Mouse (Mus musculus) MEL (cell line): ENCODE measurements around the gene Ctbs. TPM values are rescaled to one million over a fixed set of nuclear protein-coding genes. Genes with fewer than 3 reads are reported as not detected.

Source experiments
- DNase-seq: peaks from one replicate; pipeline ENCODE4 v3.0.0; 2011; ENCODE audit warnings: low read depth, low spot score
- H3K27ac ChIP-seq: 2 replicates; pipeline ENCODE4 v1.5.1; 2012; ENCODE audit warnings: low read depth, mild to moderate bottlenecking, control low read depth, low read length, moderate library complexity; ENCODE audit not compliant: control insufficient read depth
- H3K27me3 ChIP-seq, 2 experiments: fragments of 150-350 bp in 1 of 2; sonication (generic) in 1 of 2; 2 replicates each; pipeline ENCODE4 v1.6.1; 2012; ENCODE audit warnings: low read length in 2 of 2, mild to moderate bottlenecking in 2 of 2, improper control_type of control experiment in 1 of 2, moderate library complexity in 1 of 2; ENCODE audit not compliant: insufficient read depth in 2 of 2, control insufficient read depth in 1 of 2
- H3K36me3 ChIP-seq, 2 experiments: 2 replicates each; pipeline ENCODE4 v1.6.1; 2012 to 2014; ENCODE audit warnings: low read length in 2 of 2, improper control_type of control experiment in 1 of 2, inconsistent platforms in 1 of 2, mild to moderate bottlenecking in 1 of 2; ENCODE audit not compliant: insufficient read depth in 2 of 2, control insufficient read depth in 1 of 2
- H3K4me1 ChIP-seq, 2 experiments: fragments of 150-350 bp in 1 of 2; sonication (generic) in 1 of 2; 2 replicates each; pipeline ENCODE4 v1.6.1; 2012; ENCODE audit warnings: low read length in 2 of 2, improper control_type of control experiment in 1 of 2, mild to moderate bottlenecking in 1 of 2; ENCODE audit not compliant: insufficient read depth in 2 of 2, control insufficient read depth in 1 of 2
- H3K4me3 ChIP-seq, 2 experiments: fragments of 150-350 bp in 1 of 2; sonication (generic) in 1 of 2; 2 replicates each; pipeline ENCODE4 v1.5.1; 2012; ENCODE audit warnings: low read depth in 2 of 2, low read length in 2 of 2, mild to moderate bottlenecking in 2 of 2, moderate library complexity in 2 of 2, control low read depth in 1 of 2, improper control_type of control experiment in 1 of 2; ENCODE audit not compliant: control insufficient read depth in 1 of 2, insufficient read depth in 1 of 2
- H3K79me2 ChIP-seq: 2 replicates; pipeline ENCODE4 v1.6.1; 2012; ENCODE audit warnings: mild to moderate bottlenecking, low read length, moderate library complexity; ENCODE audit not compliant: control insufficient read depth, poor library complexity, insufficient read depth
- H3K9ac ChIP-seq: 2 replicates; pipeline ENCODE4 v1.6.1; 2012; ENCODE audit warnings: low read depth, mild to moderate bottlenecking, control low read depth, low read length, moderate library complexity; ENCODE audit not compliant: control insufficient read depth, poor library complexity, severe bottlenecking
- H3K9me3 ChIP-seq: fragments of 150-350 bp; sonication (generic); replicated peaks from 2 replicates; pipeline ENCODE4 v1.6.1; 2012; ENCODE audit warnings: mild to moderate bottlenecking, low read length, improper control_type of control experiment, moderate library complexity; ENCODE audit not compliant: insufficient read depth
- CHD1 ChIP-seq: IDR thresholded peaks from 2 replicates; pipeline ENCODE4 v1.6.1; 2012; ENCODE audit warnings: low read depth, mild to moderate bottlenecking, inconsistent platforms, low read length, improper control_type of control experiment
- CHD2 ChIP-seq: IDR thresholded peaks from 2 replicates; pipeline ENCODE4 v1.6.1; 2011; ENCODE audit warnings: low read length, improper control_type of control experiment
- CTCF ChIP-seq, 3 experiments: IDR thresholded peaks in 2 of 3; conservative IDR thresholded peaks in 1 of 3; 2 replicates each; pipeline ENCODE4 v1.5.1; 2011 to 2012; ENCODE audit warnings: low read length in 3 of 3, low read depth in 2 of 3, mild to moderate bottlenecking in 2 of 3, improper control_type of control experiment in 1 of 3, inconsistent platforms in 1 of 3, mixed read lengths in 1 of 3, moderate library complexity in 1 of 3; ENCODE audit not compliant: control insufficient read depth in 1 of 3, insufficient read depth in 1 of 3, poor library complexity in 1 of 3, severe bottlenecking in 1 of 3
- EP300 ChIP-seq, 2 experiments: IDR thresholded peaks; 2 replicates each; pipeline ENCODE4 v1.6.1; 2011; ENCODE audit warnings: improper control_type of control experiment in 2 of 2, low read length in 2 of 2, low read depth in 1 of 2, mild to moderate bottlenecking in 1 of 2
- GABPA ChIP-seq: IDR thresholded peaks from 2 replicates; pipeline ENCODE4 v1.6.1; 2012; ENCODE audit warnings: low read depth, mild to moderate bottlenecking, inconsistent platforms, low read length, improper control_type of control experiment, moderate library complexity
- GATA1 ChIP-seq: IDR thresholded peaks from 2 replicates; pipeline ENCODE4 v1.6.1; 2011; ENCODE audit warnings: low read depth, low read length, improper control_type of control experiment
- HCFC1 ChIP-seq: IDR thresholded peaks from 2 replicates; pipeline ENCODE4 v1.6.1; 2012; ENCODE audit warnings: low read depth, mild to moderate bottlenecking, inconsistent platforms, low read length, improper control_type of control experiment, moderate library complexity
- KAT2A ChIP-seq: conservative IDR thresholded peaks from 2 replicates; pipeline ENCODE4 v1.6.1; 2012; ENCODE audit warnings: low read depth, low read length, improper control_type of control experiment, inconsistent platforms
- MAFK ChIP-seq: IDR thresholded peaks from 2 replicates; pipeline ENCODE4 v1.6.1; 2011; ENCODE audit warnings: low read depth, mild to moderate bottlenecking, low read length, improper control_type of control experiment, borderline replicate concordance
- MAX ChIP-seq: IDR thresholded peaks from 2 replicates; pipeline ENCODE4 v1.6.1; 2011; ENCODE audit warnings: low read length, improper control_type of control experiment
- MAZ ChIP-seq: IDR thresholded peaks from 2 replicates; pipeline ENCODE4 v1.6.1; 2012; ENCODE audit warnings: low read depth, mild to moderate bottlenecking, inconsistent platforms, low read length, improper control_type of control experiment
- MEF2A ChIP-seq: IDR thresholded peaks from 2 replicates; pipeline ENCODE4 v1.6.1; 2014; ENCODE audit warnings: low read depth, mild to moderate bottlenecking, inconsistent platforms, low read length, improper control_type of control experiment; ENCODE audit not compliant: poor library complexity, insufficient replicate concordance, severe bottlenecking; ENCODE audit errors: extremely low read depth
- MYC ChIP-seq: IDR thresholded peaks from 2 replicates; pipeline ENCODE4 v1.6.1; 2011; ENCODE audit warnings: low read depth, mild to moderate bottlenecking, low read length, improper control_type of control experiment, moderate library complexity
- NELFE ChIP-seq: IDR thresholded peaks from 2 replicates; pipeline ENCODE4 v1.6.1; 2011; ENCODE audit warnings: low read depth, low read length, improper control_type of control experiment
- NRF1 ChIP-seq: IDR thresholded peaks from 2 replicates; pipeline ENCODE4 v1.6.1; 2014; ENCODE audit warnings: low read depth, mild to moderate bottlenecking, inconsistent platforms, low read length, improper control_type of control experiment, moderate library complexity; ENCODE audit not compliant: poor library complexity, insufficient read depth, severe bottlenecking
- RAD21 ChIP-seq: IDR thresholded peaks from 2 replicates; pipeline ENCODE4 v1.6.1; 2011; ENCODE audit warnings: mild to moderate bottlenecking, low read depth, low read length, improper control_type of control experiment
- RCOR1 ChIP-seq: IDR thresholded peaks from 2 replicates; pipeline ENCODE4 v1.6.1; 2012; ENCODE audit warnings: low read depth, mild to moderate bottlenecking, inconsistent platforms, low read length, improper control_type of control experiment
- SIN3A ChIP-seq: IDR thresholded peaks from 2 replicates; pipeline ENCODE4 v1.6.1; 2012; ENCODE audit warnings: low read length, improper control_type of control experiment, inconsistent platforms
- TAL1 ChIP-seq: IDR thresholded peaks from 2 replicates; pipeline ENCODE4 v1.6.1; 2012; ENCODE audit warnings: mild to moderate bottlenecking, inconsistent platforms, low read length, moderate library complexity, mixed read lengths
- TCF12 ChIP-seq: IDR thresholded peaks from 2 replicates; pipeline ENCODE4 v1.6.1; 2014; ENCODE audit warnings: low read depth, mild to moderate bottlenecking, inconsistent platforms, low read length, improper control_type of control experiment, moderate library complexity
- UBTF ChIP-seq: IDR thresholded peaks from 2 replicates; pipeline ENCODE4 v1.6.1; 2012; ENCODE audit warnings: low read depth, mild to moderate bottlenecking, inconsistent platforms, low read length, improper control_type of control experiment, moderate library complexity, borderline replicate concordance; ENCODE audit not compliant: insufficient read depth
- USF1 ChIP-seq: IDR thresholded peaks from 2 replicates; pipeline ENCODE4 v1.6.1; 2014; ENCODE audit warnings: low read depth, mild to moderate bottlenecking, inconsistent platforms, low read length, improper control_type of control experiment, moderate library complexity
- USF2 ChIP-seq, 2 experiments: IDR thresholded peaks; 2 replicates each; pipeline ENCODE4 v1.6.1; 2011 to 2012; ENCODE audit warnings: improper control_type of control experiment in 2 of 2, low read length in 2 of 2, borderline replicate concordance in 1 of 2, inconsistent platforms in 1 of 2, low read depth in 1 of 2, mild to moderate bottlenecking in 1 of 2; ENCODE audit not compliant: insufficient read depth in 1 of 2
- ZKSCAN1 ChIP-seq: IDR thresholded peaks from 2 replicates; pipeline ENCODE4 v1.6.1; 2012; ENCODE audit warnings: low read depth, mild to moderate bottlenecking, inconsistent platforms, low read length, improper control_type of control experiment, moderate library complexity
- ZNF384 ChIP-seq: IDR thresholded peaks from 2 replicates; pipeline ENCODE4 v1.6.1; 2012; ENCODE audit warnings: low read depth, mild to moderate bottlenecking, inconsistent platforms, low read length, improper control_type of control experiment
- polyA plus RNA-seq, 2 experiments: library from polyadenylated mRNA; stranded (reverse) in 1 of 2; unstranded in 1 of 2; fragments of >175 nt in 1 of 2; fragments of >200 nt in 1 of 2; gene quantifications; 2 replicates each; pipeline versions ENCODE4 v1.2.1 to v1.2.4; 2012; ENCODE audit warnings: low replicate concordance in 2 of 2, low read depth in 1 of 2; ENCODE audit not compliant: insufficient read length in 2 of 2, insufficient read depth in 1 of 2, missing spikeins in 1 of 2
- total RNA-seq: library from RNA; depleted of rRNA; stranded (reverse); fragments of 300-350 nt; gene quantifications from 2 replicates; pipeline ENCODE4 v1.2.3, GENCODE M21; 2012

Ctbs gene
- total and polyA plus RNA-seq, 3 experiments: 3.2 to 5.1 TPM; not detected in 1

DNA sequence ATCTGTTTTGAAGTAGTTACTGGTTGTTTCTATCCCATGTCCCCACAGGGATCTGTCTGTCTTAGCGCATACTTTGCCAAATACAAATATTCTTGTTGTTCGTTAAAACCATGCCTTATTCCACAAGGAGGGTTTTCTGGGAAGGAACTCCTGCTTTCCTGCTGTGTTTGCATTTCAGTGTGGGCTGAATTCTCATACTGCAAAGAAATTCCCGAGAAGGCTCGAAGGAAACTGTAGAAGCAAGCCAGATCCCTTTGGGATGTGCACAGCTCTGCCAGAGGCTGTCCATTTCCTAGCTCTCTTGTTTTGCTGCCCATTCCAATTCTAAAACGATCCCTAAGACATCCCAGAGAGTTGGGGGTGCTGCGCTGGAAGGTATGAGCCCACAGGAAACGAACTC, 9.2 kb upstream of the Ctbs start:
- Histone ChIP-seq H3K4me3 (no peak overlapping the region), H3K27ac (no peak overlapping the region), H3K9ac (no peak overlapping the region), H3K36me3 (peaks cover 0 to 6% of the 10 kb centered on the region in 2 experiments; a peak in 2 of 4 replicates), H3K79me2 (no peaks in the 10 kb centered on the region), H3K9me3 (no peaks in the 10 kb centered on the region), H3K4me1 (no peaks in the 10 kb centered on the region)
- no peak for TF ChIP-seq MEF2A
- TF ChIP-seq RCOR1: no peak
- TF ChIP-seq USF2 (IDR thresholded peaks at IDR 0.05; ENCODE audit: borderline replicate concordance in 1 of 2, insufficient read depth in 1 of 2, low read depth in 1 of 2, low read length in 2 of 2): no peak
- no peak for TF ChIP-seq ZKSCAN1
- TF ChIP-seq RAD21: no peak
- TF ChIP-seq GABPA: no peak
- no peak for TF ChIP-seq ZNF384
- no peak for TF ChIP-seq TCF12
- TF ChIP-seq CHD1: no peak
- TF ChIP-seq CTCF (IDR thresholded peaks at IDR 0.05 in 2 of 3, conservative IDR thresholded peaks at IDR 0.05 in 1 of 3; ENCODE audit: control insufficient read depth in 1 of 3, insufficient read depth in 1 of 3, low read depth in 2 of 3, low read length in 3 of 3, poor library complexity in 1 of 3, severe bottlenecking in 1 of 3): no peak
- TF ChIP-seq SIN3A: no peak
- TF ChIP-seq NELFE: no peak
- no peak for TF ChIP-seq KAT2A
- TF ChIP-seq MAFK: no peak
- TF ChIP-seq TAL1: no peak
- TF ChIP-seq CHD2: no peak
- no peak for TF ChIP-seq MAX
- TF ChIP-seq NRF1: no peak
- no peak for TF ChIP-seq GATA1
- TF ChIP-seq MYC: no peak
- TF ChIP-seq, all 39 proteins: peak for 0
- DNase-seq: no peak
- H3K27me3 ChIP-seq: no peaks in the 10 kb centered on the region

DNA sequence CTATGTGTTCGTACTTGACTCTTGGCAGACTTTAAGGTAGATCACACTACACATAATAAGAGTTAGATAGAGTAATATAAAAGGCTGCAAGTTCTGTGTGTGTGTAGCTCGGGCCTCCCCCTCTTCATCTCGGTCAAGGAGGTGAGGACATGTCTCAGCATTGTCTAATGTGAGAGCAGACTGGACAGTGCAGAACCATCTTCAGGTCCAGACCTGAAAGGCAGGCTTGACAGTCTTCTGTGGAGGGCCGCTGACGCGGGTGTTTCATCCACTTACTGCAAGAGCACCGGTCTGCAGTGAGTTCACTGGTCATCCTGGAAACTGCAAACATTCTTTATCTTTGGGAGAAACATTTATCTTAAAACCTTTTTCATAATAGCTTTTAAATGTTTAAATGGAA, 7.1 kb upstream of the Ctbs start:
- no peak for TF ChIP-seq GATA1
- no peak for TF ChIP-seq EP300 (IDR thresholded peaks at IDR 0.05; ENCODE audit: low read depth in 1 of 2, low read length in 2 of 2)
- no peak for TF ChIP-seq MAZ
- TF ChIP-seq MAX: no peak
- TF ChIP-seq UBTF: no peak
- no peak for TF ChIP-seq CTCF (IDR thresholded peaks at IDR 0.05 in 2 of 3, conservative IDR thresholded peaks at IDR 0.05 in 1 of 3; ENCODE audit: control insufficient read depth in 1 of 3, insufficient read depth in 1 of 3, low read depth in 2 of 3, low read length in 3 of 3, poor library complexity in 1 of 3, severe bottlenecking in 1 of 3)
- TF ChIP-seq HCFC1: no peak
- no peak for TF ChIP-seq CHD2
- TF ChIP-seq USF1: no peak
- no peaks in the 10 kb centered on the region for H3K4me1 ChIP-seq
- no peaks in the 10 kb centered on the region for H3K79me2 ChIP-seq
- H3K27ac ChIP-seq: no peak overlapping the region
- no peaks in the 10 kb centered on the region for H3K9me3 ChIP-seq
- DNase-seq: no peak
- H3K9ac ChIP-seq: no peak overlapping the region
- H3K27me3 ChIP-seq: no peaks in the 10 kb centered on the region
- H3K36me3 ChIP-seq: peaks cover 0 to 4% of the 10 kb centered on the region in 2 experiments; a peak in 2 of 4 replicates
- H3K4me3 ChIP-seq: no peak overlapping the region
